ENCODE assay signal across 26 mouse cellular contexts in the genomic region with DNA sequence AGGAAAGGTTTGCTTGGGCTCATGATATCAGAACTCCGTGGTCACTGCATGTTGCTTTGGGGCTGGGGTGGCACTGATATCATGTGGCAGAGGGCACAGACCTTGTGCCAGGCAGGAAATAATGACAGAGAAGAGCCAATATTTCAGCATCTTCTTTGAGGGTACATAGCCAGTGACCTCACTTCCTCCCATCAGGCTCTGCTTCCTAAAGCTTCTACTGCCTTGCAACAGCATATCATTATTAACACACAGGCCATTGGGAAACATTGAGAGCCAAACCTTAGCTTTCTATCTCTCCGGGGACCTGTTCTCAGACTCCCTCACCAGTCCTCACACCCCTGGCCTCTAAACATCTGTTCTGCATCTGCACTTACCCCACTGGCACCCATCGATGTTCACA. TPM values are rescaled to one million over a fixed set of nuclear protein-coding genes. Genes with fewer than 3 reads are reported as not detected.
DNase-seq lines count a peak whose midpoint lies in the region; ATAC-seq and TF ChIP-seq lines count a peak whose summit lies in the region.
"Had no signal": no experiment of that assay in that cellular context is flagged by ENCODE, and none has a peak within 500 bp of the region (broad histone marks: within the 10 kb centered on the region; RNA-seq: fewer than 3 reads in every experiment).

No protein-coding gene starts in this region.

- H3K27me3 ChIP-seq in heart, embryonic 10.5 days (ENCODE audit: insufficient read depth, poor library complexity, severe bottlenecking) = no peaks in the 10 kb centered on the region
- no peaks in the 10 kb centered on the region for H3K27me3 ChIP-seq in splenic B cell, adult 2 months (ENCODE audit: control insufficient read depth, insufficient read depth, low read length, poor library complexity, severe bottlenecking)
- H3K27me3 ChIP-seq: embryonic facial prominence, embryonic 13.5 days; forebrain, embryonic 15.5 days; hindbrain, embryonic 12.5 days; hindbrain, embryonic 15.5 days had no signal

- H3K9me3 ChIP-seq in heart, embryonic 10.5 days = no peaks in the 10 kb centered on the region
- H3K9me3 ChIP-seq: embryonic facial prominence, embryonic 10.5 days; embryonic facial prominence, embryonic 13.5 days; forebrain, embryonic 12.5 days; forebrain, embryonic 15.5 days; heart, embryonic 13.5 days; hindbrain, embryonic 12.5 days; hindbrain, embryonic 15.5 days had no signal

- no peak overlapping the region for H3K27ac ChIP-seq in heart, embryonic 10.5 days
- H3K27ac ChIP-seq in layer of hippocampus, adult 2 months = no peak overlapping the region
- H3K27ac ChIP-seq: embryonic facial prominence, embryonic 10.5 days; embryonic facial prominence, embryonic 13.5 days; forebrain, embryonic 12.5 days; forebrain, embryonic 15.5 days; heart, embryonic 13.5 days; hindbrain, embryonic 12.5 days; hindbrain, embryonic 15.5 days had no signal

- H3K4me3 ChIP-seq in heart, embryonic 10.5 days = no peak overlapping the region
- H3K4me3 ChIP-seq in layer of hippocampus, adult 2 months = no peak overlapping the region
- H3K4me3 ChIP-seq: embryonic facial prominence, embryonic 10.5 days; embryonic facial prominence, embryonic 13.5 days; erythroblast, embryonic 14.5 days; forebrain, embryonic 12.5 days; forebrain, embryonic 15.5 days; heart, embryonic 13.5 days; hindbrain, embryonic 12.5 days; hindbrain, embryonic 15.5 days had no signal

- whole genome bisulfite sequencing in heart, embryonic 10.5 days = 75% methylated on average over 3 of the region's 3 CpGs

- peaks cover 6% of the 10 kb centered on the region; the same call in 1 of the 2 replicates for H3K4me1 ChIP-seq in heart, embryonic 10.5 days
- H3K4me1 ChIP-seq: embryonic facial prominence, embryonic 13.5 days; hindbrain, embryonic 12.5 days; hindbrain, embryonic 15.5 days had no signal

- H3K36me3 ChIP-seq in heart, embryonic 10.5 days = no peaks in the 10 kb centered on the region
- no peaks in the 10 kb centered on the region for H3K36me3 ChIP-seq in splenic B cell, adult 2 months (ENCODE audit: control insufficient read depth, insufficient read depth, low read length, poor library complexity, severe bottlenecking)
- H3K36me3 ChIP-seq: embryonic facial prominence, embryonic 10.5 days; embryonic facial prominence, embryonic 13.5 days; forebrain, embryonic 12.5 days; forebrain, embryonic 15.5 days; heart, embryonic 13.5 days; hindbrain, embryonic 12.5 days; hindbrain, embryonic 15.5 days had no signal

- DNase-seq in heart, embryonic 10.5 days (ENCODE audit: low spot score) = peak; percentile 66
- no peak for DNase-seq in heart, adult 8-10 months (ENCODE audit: low spot score)
- peak; percentile 13 for DNase-seq in splenic B cell, adult 2 months (ENCODE audit: low read depth, low spot score)
- no peak for DNase-seq in urinary bladder, postnatal 14 days (ENCODE audit: low spot score)
- DNase-seq in layer of hippocampus, adult 2 months (ENCODE audit: low spot score in 2 of 2) = no peak
- DNase-seq: adrenal gland, postnatal 10 days; adrenal gland, postnatal 36 days; cerebellum, adult 18-20 months; cerebellum, adult 9-10 months; cerebellum, postnatal 25 days; embryo, embryonic 11 days; gastrocnemius, postnatal 25 days; heart, postnatal 14 days had no signal

- ATAC-seq in granulocyte monocyte progenitor cell, adult 5-6 weeks (replicated peaks; ENCODE audit: poor library complexity, severe bottlenecking) = peak; percentile 96
- ATAC-seq: CD4-positive, CD25-positive, alpha-beta regulatory T cell, adult 4 months; forebrain, embryonic 15.5 days; intestine, postnatal 0 days; Patski had no signal

- TF ChIP-seq CTCF in layer of hippocampus, adult 2 months (conservative IDR thresholded peaks at IDR 0.05) = no peak

RNA-seq across cellular contexts. Expression of a gene that starts 54.8 kb away (rescaled TPM):
- polyA plus RNA-seq in heart, embryonic 10.5 days (2016; fragmentation: Nextera tagmentation; extraction: Ambion mirVana) = 0.07 and 0.20 TPM in 2 replicates
- total RNA-seq in heart, adult 8-10 months (2022) = 1 to 10 TPM; 2.3 to 6.3 (median 3.3) TPM
- total RNA-seq in granulocyte monocyte progenitor cell, adult 5-6 weeks (2014; fragmentation: Nextera tagmentation) = not detected in 2 replicates
- total RNA-seq in granulocyte monocyte progenitor cell, adult 5-6 weeks (2017) = not detected in 2 replicates
- total RNA-seq in layer of hippocampus, adult 2 months (2021) = 10 to 100 TPM; 32.8 to 32.9 TPM
- total RNA-seq: hematopoietic stem cell, adult 5-6 weeks had no signal
- polyA plus RNA-seq: CD4-positive, CD25-positive, alpha-beta regulatory T cell, adult 4 months; erythroblast, embryonic 14.5 days; heart, embryonic 13.5 days had no signal

Comparison
In these comparisons a context has a peak if more than half of its experiments do, and no peak if none do; other contexts are left out.
1. DNase-seq: peak in heart, embryonic 10.5 days (single experiment) and splenic B cell, adult 2 months (single experiment); none in heart, adult 8-10 months (single experiment), urinary bladder, postnatal 14 days (single experiment) and layer of hippocampus, adult 2 months (0 of 2).
2. RNA of a gene that starts 54.8 kb away (total RNA-seq): 32.8 to 32.9 TPM in layer of hippocampus, adult 2 months; 2.3 to 6.3 TPM in heart, adult 8-10 months and not detected in granulocyte monocyte progenitor cell, adult 5-6 weeks; every median in the first group is over 4 times any median in the second.